Mouse (Mus musculus) NIH3T3 (cell line): Measurements from ENCODE around the gene Hdac9.

Source experiments
- DNase-seq: peaks from one replicate; pipeline ENCODE4 v3.0.0-alpha.2; 2012; ENCODE audit warnings: low read depth

Gene Hdac9

GRCm38 (mm10) chr12:34916995-34917394 is at the start of gene Hdac9:
Gene Hdac9 (minus strand): TSS chr12:34917095.
- no peak for DNase-seq

GRCm38 (mm10) chr12:34949066-34949706 is 32.3 kb upstream of the Hdac9 start:
- DNase-seq: no peak

- peak; percentile 37 for DNase-seq
Measured at GRCm38 (mm10) chr12:34937918-34938317, 21.0 kb upstream of the Hdac9 start.

- DNase-seq: no peak
Measured at GRCm38 (mm10) chr12:34908008-34908407, 8.9 kb downstream of the Hdac9 start.

GRCm38 (mm10) chr12:34907506-34907850 is 9.4 kb downstream of the Hdac9 start:
- no peak for DNase-seq

GRCm38 (mm10) chr12:34906704-34907505 is 10.0 kb downstream of the Hdac9 start:
- no peak for DNase-seq

GRCm38 (mm10) chr12:34906376-34906703 is 10.6 kb downstream of the Hdac9 start:
- DNase-seq: no peak

- DNase-seq: no peak
Measured at GRCm38 (mm10) chr12:34900241-34900640, 16.7 kb downstream of the Hdac9 start.

- DNase-seq: no peak
Measured at GRCm38 (mm10) chr12:34894867-34895266, 22.0 kb downstream of the Hdac9 start.

GRCm38 (mm10) chr12:34888694-34889093 is 28.2 kb downstream of the Hdac9 start:
- no peak for DNase-seq

- DNase-seq: no peak
Measured at GRCm38 (mm10) chr12:34874926-34875325, 42.0 kb downstream of the Hdac9 start.

GRCm38 (mm10) chr12:34871028-34871427 is 45.9 kb downstream of the Hdac9 start:
- no peak for DNase-seq

- no peak for DNase-seq
Measured at GRCm38 (mm10) chr12:34841196-34841595, 75.7 kb downstream of the Hdac9 start.

GRCm38 (mm10) chr12:34837318-34837717 is 79.6 kb downstream of the Hdac9 start:
- DNase-seq: no peak

GRCm38 (mm10) chr12:34836864-34837263 is 80.0 kb downstream of the Hdac9 start:
- no peak for DNase-seq

- no peak for DNase-seq
Measured at GRCm38 (mm10) chr12:34836085-34836484, 80.8 kb downstream of the Hdac9 start.

- DNase-seq: no peak
Measured at GRCm38 (mm10) chr12:34835493-34835892, 81.4 kb downstream of the Hdac9 start.

- DNase-seq: no peak
Measured at GRCm38 (mm10) chr12:34828684-34829083, 88.2 kb downstream of the Hdac9 start.

- DNase-seq: no peak
Measured at GRCm38 (mm10) chr12:34826931-34827330, 90.0 kb downstream of the Hdac9 start.

- DNase-seq: no peak
Measured at GRCm38 (mm10) chr12:34820229-34820628, 96.7 kb downstream of the Hdac9 start.

GRCm38 (mm10) chr12:34811673-34812613 is 105.0 kb downstream of the Hdac9 start:
- no peak for DNase-seq

- DNase-seq: no peak
Measured at GRCm38 (mm10) chr12:34810221-34810620, 106.7 kb downstream of the Hdac9 start.

- DNase-seq: peak; percentile 5
Measured at GRCm38 (mm10) chr12:34808180-34808579, 108.7 kb downstream of the Hdac9 start.
